Mouse (Mus musculus) CD4-positive, CD25-positive, alpha-beta regulatory T cell, adult 4 months (primary cell): ENCODE data around the gene Vmn1r208. TPM values are rescaled to one million over a fixed set of nuclear protein-coding genes. Genes with fewer than 3 reads are reported as not detected.
"Not testable (repeated sequence)": the region's sequence is repeated elsewhere in the genome, so short reads cannot be mapped to it uniquely, and the experiment has no call there.

Source experiments
- ATAC-seq: one replicate; pipeline ENCODE4 v1.8.0; 2017
- polyA plus RNA-seq, 2 experiments: library from polyadenylated mRNA; unstranded; fragments of 100-300 nt; shearing (Covaris generic); gene quantifications; one replicate each; pipeline ENCODE4 v1.2.1; 2017

Gene Vmn1r208
- polyA plus RNA-seq: not detected

GRCm38 (mm10) chr13:22777300-22777699, at the start of gene Vmn1r208:
TSS of gene Vmn1r208 (minus strand) at chr13:22777400.
- ATAC-seq: not testable (repeated sequence)

- ATAC-seq: not testable (repeated sequence)
Measured at GRCm38 (mm10) chr13:22821601-22822000, 44.4 kb upstream of the Vmn1r208 start.

- not testable (repeated sequence) for ATAC-seq
Measured at GRCm38 (mm10) chr13:22809582-22809981, 32.4 kb upstream of the Vmn1r208 start, which contains the start of gene Vmn1r209. TSS of gene Vmn1r209 (minus strand) at chr13:22809682.

GRCm38 (mm10) chr13:22788096-22788495, 10.9 kb upstream of the Vmn1r208 start:
- ATAC-seq: not testable (repeated sequence)

GRCm38 (mm10) chr13:22784159-22784558, 7.0 kb upstream of the Vmn1r208 start:
- not testable (repeated sequence) for ATAC-seq

- not testable (repeated sequence) for ATAC-seq
Measured at GRCm38 (mm10) chr13:22771592-22771991, 5.6 kb downstream of the Vmn1r208 start.

- ATAC-seq: no peak
Measured at GRCm38 (mm10) chr13:22747524-22747923, 29.7 kb downstream of the Vmn1r208 start.

GRCm38 (mm10) chr13:22729529-22729928, 47.7 kb downstream of the Vmn1r208 start, which contains the start of gene Vmn1r207-ps:
TSS of gene Vmn1r207-ps (minus strand) at chr13:22729629.
- ATAC-seq: not testable (repeated sequence)

Other genes with a start within 250 kb of the Vmn1r208 start
- not detected for gene Vmn1r204, start 224.2 kb downstream of the Vmn1r208 start, polyA plus RNA-seq
- gene Vmn1r205, start 184.4 kb downstream of the Vmn1r208 start, polyA plus RNA-seq: not detected
- gene Vmn1r206, start 153.1 kb downstream of the Vmn1r208 start, polyA plus RNA-seq: not detected
- not detected for gene Vmn1r207-ps, start 47.8 kb downstream of the Vmn1r208 start, polyA plus RNA-seq
- gene Vmn1r209, start 32.3 kb upstream of the Vmn1r208 start, polyA plus RNA-seq: not detected
- not detected for gene Vmn1r210, start 53.9 kb upstream of the Vmn1r208 start, polyA plus RNA-seq
- gene Vmn1r211, start 80.2 kb upstream of the Vmn1r208 start, polyA plus RNA-seq: under 1 TPM in 1 of 2 experiments, not detected in 1; 0.08 TPM
- gene Vmn1r212, start 106.8 kb upstream of the Vmn1r208 start, polyA plus RNA-seq: not detected
- not detected for gene Vmn1r213, start 230.3 kb upstream of the Vmn1r208 start, polyA plus RNA-seq